Mouse (Mus musculus): Measurements from ENCODE around the gene Gapvd1. TPM values are rescaled to one million over a fixed set of nuclear protein-coding genes. Genes with fewer than 3 reads are reported as not detected.
"Not testable (repeated sequence)": the region's sequence is repeated elsewhere in the genome, so short reads cannot be mapped to it uniquely, and the experiment has no call there.

Gapvd1 gene
- 28.3 TPM for polyA plus RNA-seq (2012; fragmentation: generic; extraction: Trizol)

DNA sequence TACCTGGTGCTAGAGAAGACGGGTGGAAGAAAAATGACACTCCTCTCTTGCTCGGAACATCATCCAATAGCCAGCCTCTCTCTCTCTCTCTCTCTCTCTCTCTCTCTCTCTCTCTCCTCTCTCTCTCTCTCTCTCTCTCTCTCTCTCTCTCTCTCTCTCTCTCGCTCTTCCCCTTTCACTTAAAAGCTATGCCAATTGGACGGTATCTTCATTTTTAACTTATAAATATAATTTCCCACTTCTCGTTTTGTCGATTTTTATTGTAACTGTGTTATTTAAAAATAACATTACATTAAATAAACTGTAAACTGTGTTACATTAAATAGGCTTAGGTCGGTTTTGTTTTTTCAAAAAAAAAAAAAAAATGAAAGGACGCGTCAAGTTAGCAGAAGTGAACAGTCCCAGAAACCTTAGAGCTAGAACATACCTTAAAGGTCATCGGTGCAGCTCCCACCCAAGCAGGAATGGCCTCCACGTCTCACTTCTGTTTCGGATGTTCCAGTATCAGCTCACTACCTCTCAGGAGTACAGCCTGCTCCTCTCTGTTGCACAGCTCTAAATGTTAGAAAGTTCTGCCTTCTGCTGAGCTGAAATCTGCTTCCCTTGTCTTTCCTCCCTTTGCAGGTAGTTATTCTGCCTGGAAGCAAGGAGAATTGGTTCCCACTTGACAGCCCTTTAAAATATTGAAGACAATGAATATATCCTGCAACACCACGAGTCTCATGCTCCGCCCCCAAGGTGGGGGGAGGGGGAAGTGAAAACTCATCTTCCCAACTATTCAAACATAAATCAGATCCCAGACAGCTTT lies at the start of gene Gapvd1:
Gene Gapvd1 (minus strand): TSS at position 682 of the 808 bp plus-strand sequence.
- TF ChIP-seq SRF (IDR thresholded peaks at IDR 0.05; ENCODE audit: control insufficient read depth, insufficient read length, low read depth) (no peak), E2F4 (IDR thresholded peaks at IDR 0.05; ENCODE audit: insufficient read depth) (no peak), USF1 (IDR thresholded peaks at IDR 0.05; ENCODE audit: low read depth) (no peak), MAX (IDR thresholded peaks at IDR 0.05; ENCODE audit: low read depth) (no peak), CEBPB (IDR thresholded peaks at IDR 0.05; ENCODE audit: insufficient read depth, poor library complexity, severe bottlenecking) (no peak), REST (IDR thresholded peaks at IDR 0.05; ENCODE audit: insufficient read depth, insufficient read length) (no peak), POLR2AphosphoS2 (IDR thresholded peaks at IDR 0.05; ENCODE audit: insufficient read length, low read depth) (no peak), TCF12 (IDR thresholded peaks at IDR 0.05; ENCODE audit: insufficient read depth, poor library complexity, severe bottlenecking) (no peak), TCF3 (IDR thresholded peaks at IDR 0.05; ENCODE audit: insufficient read length, low read depth) (no peak)
- Histone ChIP-seq H3K79me2 (ENCODE audit: control insufficient read depth, insufficient read depth) (peaks cover 41% of the 10 kb centered on the region), H3ac (ENCODE audit: control insufficient read depth, insufficient read length) (peak within 1 kb of the TSS; percentile 94), H3K36me3 (ENCODE audit: control insufficient read depth, insufficient read depth) (no peaks in the 10 kb centered on the region), H3K4me3 (peak within 1 kb of the TSS; percentile 29), H3K27me3 (ENCODE audit: control insufficient read depth, insufficient read depth, insufficient read length) (no peaks in the 10 kb centered on the region), H3K4me2 (ENCODE audit: low read depth) (peak within 1 kb of the TSS; percentile 87)

DNA sequence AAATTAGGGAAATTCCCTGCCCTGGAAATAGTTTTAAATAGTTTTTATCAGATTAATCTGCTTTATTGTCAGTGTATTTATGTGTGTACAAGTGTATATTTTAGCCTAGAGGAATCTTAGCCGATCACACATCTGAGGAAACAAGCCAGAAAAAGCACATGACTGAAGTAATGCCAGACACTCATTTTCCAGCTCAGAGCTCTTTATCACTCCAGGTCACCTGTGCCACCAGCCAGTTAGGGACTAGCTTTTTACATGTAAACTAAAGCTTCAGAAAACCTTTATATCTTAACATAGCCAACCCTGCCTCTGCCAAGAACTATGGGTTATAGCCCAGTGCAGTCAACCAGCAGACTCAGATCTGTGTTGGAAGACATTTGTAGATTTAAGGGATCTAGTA lies 49.8 kb upstream of the Gapvd1 start:
- no peak for TF ChIP-seq TCF3 (IDR thresholded peaks at IDR 0.05; ENCODE audit: insufficient read length, low read depth)
- no peak for TF ChIP-seq CEBPB (IDR thresholded peaks at IDR 0.05; ENCODE audit: insufficient read depth, poor library complexity, severe bottlenecking)
- Histone ChIP-seq H3K27me3 (ENCODE audit: control insufficient read depth, insufficient read depth, insufficient read length) (no peaks in the 10 kb centered on the region), H3K36me3 (ENCODE audit: control insufficient read depth, insufficient read depth) (peaks cover 1% of the 10 kb centered on the region), H3K79me2 (ENCODE audit: control insufficient read depth, insufficient read depth) (peaks cover 73% of the 10 kb centered on the region), H3K4me3 (no peak overlapping the region), H3ac (ENCODE audit: control insufficient read depth, insufficient read length) (no peak overlapping the region), H3K4me2 (ENCODE audit: low read depth) (peak overlapping the region; percentile 90)

DNA sequence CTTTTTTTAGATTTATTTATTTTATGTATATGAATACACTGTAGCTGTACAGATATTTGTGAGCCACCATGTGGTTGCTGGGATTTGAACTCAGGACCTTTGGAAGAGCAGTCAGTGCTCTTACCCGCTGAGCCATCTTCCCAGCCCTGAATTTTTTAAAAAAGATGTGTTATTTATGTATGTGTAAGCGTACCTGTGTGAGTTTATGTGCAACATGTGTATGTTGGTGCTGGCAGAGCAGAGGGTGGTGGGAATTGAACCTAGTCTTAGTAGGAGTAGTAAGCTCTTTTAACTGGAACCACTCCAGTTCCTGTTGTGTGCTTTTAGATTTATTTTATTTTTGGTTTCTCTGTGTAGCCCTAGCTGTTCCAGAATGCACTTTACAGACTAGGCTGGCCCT lies 49.1 kb upstream of the Gapvd1 start:
- TF ChIP-seq CEBPB (IDR thresholded peaks at IDR 0.05; ENCODE audit: insufficient read depth, poor library complexity, severe bottlenecking) (no peak), MYOG (IDR thresholded peaks at IDR 0.05; ENCODE audit: control insufficient read depth in 1 of 3, insufficient read depth in 1 of 3, insufficient read length in 2 of 3, low read depth in 2 of 3) (no peak), E2F4 (IDR thresholded peaks at IDR 0.05; ENCODE audit: insufficient read depth) (no peak), USF1 (IDR thresholded peaks at IDR 0.05; ENCODE audit: low read depth) (no peak), SRF (IDR thresholded peaks at IDR 0.05; ENCODE audit: control insufficient read depth, insufficient read length, low read depth) (no peak), REST (IDR thresholded peaks at IDR 0.05; ENCODE audit: insufficient read depth, insufficient read length) (no peak), POLR2A (IDR thresholded peaks at IDR 0.05; ENCODE audit: insufficient read length, low read depth) (no peak), TCF12 (IDR thresholded peaks at IDR 0.05; ENCODE audit: insufficient read depth, poor library complexity, severe bottlenecking) (no peak), TCF3 (IDR thresholded peaks at IDR 0.05; ENCODE audit: insufficient read length, low read depth) (no peak), MAX (IDR thresholded peaks at IDR 0.05; ENCODE audit: low read depth) (no peak), MYOD1 (IDR thresholded peaks at IDR 0.05; ENCODE audit: control insufficient read depth in 1 of 3, insufficient read length in 2 of 3, low read depth in 2 of 3) (no peak), POLR2AphosphoS2 (IDR thresholded peaks at IDR 0.05; ENCODE audit: insufficient read length, low read depth) (no peak)
- peak overlapping the region; percentile 90 for H3K4me2 ChIP-seq (ENCODE audit: low read depth)
- no peaks in the 10 kb centered on the region for H3K36me3 ChIP-seq (ENCODE audit: control insufficient read depth, insufficient read depth)
- H3K4me3 ChIP-seq, result peak overlapping the region; percentile 51
- H3ac ChIP-seq (ENCODE audit: control insufficient read depth, insufficient read length), result no peak overlapping the region
- peaks cover 66% of the 10 kb centered on the region for H3K79me2 ChIP-seq (ENCODE audit: control insufficient read depth, insufficient read depth)
- no peaks in the 10 kb centered on the region for H3K27me3 ChIP-seq (ENCODE audit: control insufficient read depth, insufficient read depth, insufficient read length)

DNA sequence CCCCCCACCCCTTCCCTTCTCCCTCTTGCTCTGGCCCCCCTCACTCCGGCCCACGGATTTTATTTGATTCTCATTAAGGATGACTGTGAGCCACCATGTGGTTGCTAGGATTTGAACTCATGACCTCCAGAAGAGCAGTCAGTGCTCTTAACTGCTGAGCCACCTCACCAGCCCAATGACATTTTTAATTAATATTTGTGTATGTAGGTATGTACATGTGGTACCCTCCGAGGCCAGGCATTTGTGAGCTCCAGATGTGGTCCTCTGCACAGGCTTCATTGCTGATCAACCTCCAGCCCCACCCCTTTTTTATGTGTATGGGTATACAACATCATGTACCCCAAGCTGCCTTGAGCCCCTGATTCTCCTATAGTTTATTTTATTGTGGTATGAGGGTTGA lies 48.7 kb upstream of the Gapvd1 start:
- Histone ChIP-seq H3K4me2 (ENCODE audit: low read depth) (peak overlapping the region; percentile 90), H3K36me3 (ENCODE audit: control insufficient read depth, insufficient read depth) (no peaks in the 10 kb centered on the region), H3K79me2 (ENCODE audit: control insufficient read depth, insufficient read depth) (peaks cover 62% of the 10 kb centered on the region), H3K4me3 (peak overlapping the region; percentile 51), H3K27me3 (ENCODE audit: control insufficient read depth, insufficient read depth, insufficient read length) (no peaks in the 10 kb centered on the region), H3ac (ENCODE audit: control insufficient read depth, insufficient read length) (no peak overlapping the region)
- no peak for TF ChIP-seq MYOG (IDR thresholded peaks at IDR 0.05; ENCODE audit: control insufficient read depth in 1 of 3, insufficient read depth in 1 of 3, insufficient read length in 2 of 3, low read depth in 2 of 3)
- no peak for TF ChIP-seq USF1 (IDR thresholded peaks at IDR 0.05; ENCODE audit: low read depth)
- no peak for TF ChIP-seq TCF12 (IDR thresholded peaks at IDR 0.05; ENCODE audit: insufficient read depth, poor library complexity, severe bottlenecking)
- no peak for TF ChIP-seq POLR2A (IDR thresholded peaks at IDR 0.05; ENCODE audit: insufficient read length, low read depth)
- no peak for TF ChIP-seq CEBPB (IDR thresholded peaks at IDR 0.05; ENCODE audit: insufficient read depth, poor library complexity, severe bottlenecking)
- no peak for TF ChIP-seq MAX (IDR thresholded peaks at IDR 0.05; ENCODE audit: low read depth)
- no peak for TF ChIP-seq MYOD1 (IDR thresholded peaks at IDR 0.05; ENCODE audit: control insufficient read depth in 1 of 3, insufficient read length in 2 of 3, low read depth in 2 of 3)
- no peak for TF ChIP-seq E2F4 (IDR thresholded peaks at IDR 0.05; ENCODE audit: insufficient read depth)
- no peak for TF ChIP-seq REST (IDR thresholded peaks at IDR 0.05; ENCODE audit: insufficient read depth, insufficient read length)

DNA sequence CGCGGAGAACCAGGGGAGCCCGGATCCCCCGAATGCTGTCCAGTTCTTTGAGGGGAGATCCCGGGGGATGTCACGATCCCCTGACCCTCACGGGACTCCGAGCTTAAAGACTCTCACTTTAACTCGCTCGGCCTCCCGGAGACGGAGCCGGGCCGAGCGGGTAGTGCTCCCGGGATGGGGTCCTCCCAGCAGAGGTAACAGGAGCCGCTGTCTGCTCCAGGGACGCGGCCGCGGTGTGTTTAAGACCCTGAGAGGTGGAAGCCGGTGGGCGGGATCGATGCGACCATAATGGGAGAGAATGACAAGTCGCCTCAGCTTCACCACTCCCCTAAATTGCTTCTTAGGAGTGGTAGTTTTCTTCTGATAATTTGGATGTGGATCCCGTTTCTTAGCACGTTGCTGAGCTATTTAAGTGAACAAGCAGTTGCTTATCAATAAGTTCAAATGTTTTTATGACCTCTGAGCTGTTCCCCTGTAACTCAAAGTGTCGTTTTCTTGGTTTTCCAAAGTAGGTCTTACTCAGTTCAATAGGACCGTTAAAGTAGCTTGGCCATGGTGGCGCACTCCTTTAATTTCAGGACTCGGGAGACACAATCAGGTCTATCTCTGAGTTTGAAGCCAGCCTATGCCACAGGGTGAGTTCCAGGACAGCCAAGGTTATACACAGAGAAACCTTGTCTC lies 47.7 kb upstream of the Gapvd1 start:
- Histone ChIP-seq H3K4me3 (peak overlapping the region; percentile 51), H3K79me2 (ENCODE audit: control insufficient read depth, insufficient read depth) (peaks cover 51% of the 10 kb centered on the region), H3ac (ENCODE audit: control insufficient read depth, insufficient read length) (peak overlapping the region; percentile 37), H3K4me2 (ENCODE audit: low read depth) (peak overlapping the region; percentile 90)
- H3K27me3 ChIP-seq (ENCODE audit: control insufficient read depth, insufficient read depth, insufficient read length); H3K36me3 ChIP-seq (ENCODE audit: control insufficient read depth, insufficient read depth): not testable (repeated sequence)

Measured in myocyte (in vitro differentiated cells).